Mouse (Mus musculus): ENCODE measurements at regions not wholly inside any gene's neighbourhood (a gene's known extent, or its start where the extent isn't known, plus 50 kb on each side); places are given as distances from the start of the nearest gene placed in this dataset.

DNA sequence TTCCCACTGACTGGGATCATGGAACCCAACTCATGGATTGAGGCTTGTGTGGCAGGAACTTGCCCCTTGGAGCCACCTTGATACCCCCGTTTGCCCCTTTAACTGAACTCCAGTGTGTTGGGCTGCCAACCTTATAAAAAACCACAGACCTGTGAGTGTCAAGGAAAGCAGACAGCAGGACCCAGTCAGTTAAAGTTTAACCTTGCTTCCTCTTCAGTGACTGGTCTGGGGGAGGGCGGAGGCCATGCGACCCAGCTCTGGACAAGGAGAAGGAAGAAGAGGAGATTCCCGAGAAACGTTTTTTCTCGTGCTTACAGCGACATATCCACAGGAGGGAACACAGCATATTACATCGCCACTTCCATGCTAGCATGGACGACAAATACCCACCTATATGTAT, 281.9 kb upstream of the Zfp64 start:
- no peak for DNase-seq

GRCm38 (mm10) chr2:169234368-169235070, 279.1 kb upstream of the Zfp64 start:
- no peak for DNase-seq

DNA sequence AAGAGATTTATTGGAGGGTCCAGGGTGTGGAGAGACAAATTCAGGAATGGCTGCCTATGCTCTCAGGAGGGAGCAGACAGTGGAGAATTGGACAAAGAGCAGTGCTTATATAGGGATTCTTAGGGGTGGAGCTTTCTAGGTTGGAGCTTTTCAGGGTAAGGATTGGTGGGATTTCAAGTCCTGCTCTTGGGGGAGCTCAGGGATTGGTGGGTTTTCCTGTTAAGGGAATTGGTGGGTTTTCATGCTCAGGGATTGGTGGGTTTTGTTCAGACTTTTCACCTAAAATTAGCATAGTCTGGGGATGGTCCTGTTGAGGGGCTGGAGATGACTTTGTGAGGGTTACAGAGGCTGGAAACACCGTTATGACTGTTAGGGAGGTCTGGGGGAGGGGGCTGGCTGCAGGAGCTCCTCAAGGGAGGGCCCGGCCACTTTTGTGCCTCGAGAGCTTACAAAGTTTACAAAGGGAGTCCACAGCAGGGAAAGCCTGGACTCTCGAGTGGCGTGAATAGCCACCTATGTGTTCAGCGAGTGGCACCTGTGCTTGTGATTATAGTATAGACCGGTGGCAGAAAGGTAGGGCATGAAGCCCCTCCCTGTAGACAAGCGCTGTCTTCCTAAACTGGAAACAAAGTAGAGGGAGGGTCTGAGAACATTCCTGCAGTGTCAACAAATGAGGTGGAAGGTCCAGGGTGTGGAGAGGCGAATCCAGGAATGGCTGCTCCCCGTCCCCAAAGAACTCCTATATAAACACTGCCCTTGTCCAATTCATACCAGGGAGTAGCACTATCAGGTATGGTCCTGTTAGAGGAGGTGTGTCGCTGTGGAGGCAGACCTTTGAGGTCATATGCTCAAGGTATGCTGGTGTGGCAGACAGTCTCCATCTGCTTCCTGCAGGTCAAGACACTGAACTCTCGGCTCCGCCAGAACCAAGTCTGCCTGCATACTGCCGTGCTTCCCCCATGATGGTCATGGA, 278.1 kb upstream of the Zfp64 start:
- DNase-seq, result no peak

DNA sequence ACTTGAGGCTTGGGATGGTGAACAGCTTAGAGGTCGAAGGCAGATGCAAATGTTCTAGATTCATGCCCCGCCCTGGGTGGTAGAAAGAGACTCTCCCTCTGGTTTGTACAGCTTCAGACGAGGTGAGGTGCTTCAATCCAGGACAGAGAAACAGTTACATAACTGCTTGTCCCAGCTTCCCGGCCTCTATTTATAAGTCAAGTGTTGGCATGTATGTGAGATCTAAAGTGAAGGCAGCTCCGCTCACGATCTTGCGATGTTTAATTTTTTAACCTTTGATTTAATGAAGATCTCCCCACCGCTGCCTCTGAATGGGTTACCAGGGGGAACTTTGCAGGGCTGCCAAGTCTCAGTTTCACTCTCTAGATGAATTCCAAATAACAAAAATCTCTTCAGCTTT, 266.9 kb upstream of the Zfp64 start:
- no peak for DNase-seq

GRCm38 (mm10) chr2:169221141-169221540, 265.8 kb upstream of the Zfp64 start:
- DNase-seq, result no peak

DNA sequence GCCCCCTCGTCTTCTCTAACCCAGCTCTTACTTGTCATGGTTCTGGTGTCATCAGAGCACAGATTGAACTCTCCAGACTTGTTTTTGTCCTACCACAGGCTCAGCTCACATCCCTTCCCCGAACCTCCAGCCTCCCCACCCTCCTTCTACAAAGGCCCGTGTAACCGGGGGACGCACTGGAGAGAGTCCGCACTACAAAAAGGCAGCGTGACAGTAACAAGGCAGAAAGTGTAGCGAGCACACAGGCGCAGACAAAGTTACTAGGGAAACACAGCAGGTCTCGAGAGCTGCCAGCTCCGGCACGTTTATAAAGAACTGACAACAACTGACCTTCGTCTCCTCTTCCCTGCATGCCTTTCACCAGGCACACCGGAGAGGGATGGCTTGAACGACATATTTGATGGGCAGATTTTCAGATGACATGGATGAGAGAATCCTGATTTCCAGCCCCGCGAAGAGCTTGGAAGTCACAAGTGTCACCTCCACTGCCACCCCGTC, 260.2 kb upstream of the Zfp64 start:
- no peak for DNase-seq

GRCm38 (mm10) chr2:169214396-169214795, 259.0 kb upstream of the Zfp64 start:
- peak in 1 of 2 experiments; percentile 33 for DNase-seq

DNA sequence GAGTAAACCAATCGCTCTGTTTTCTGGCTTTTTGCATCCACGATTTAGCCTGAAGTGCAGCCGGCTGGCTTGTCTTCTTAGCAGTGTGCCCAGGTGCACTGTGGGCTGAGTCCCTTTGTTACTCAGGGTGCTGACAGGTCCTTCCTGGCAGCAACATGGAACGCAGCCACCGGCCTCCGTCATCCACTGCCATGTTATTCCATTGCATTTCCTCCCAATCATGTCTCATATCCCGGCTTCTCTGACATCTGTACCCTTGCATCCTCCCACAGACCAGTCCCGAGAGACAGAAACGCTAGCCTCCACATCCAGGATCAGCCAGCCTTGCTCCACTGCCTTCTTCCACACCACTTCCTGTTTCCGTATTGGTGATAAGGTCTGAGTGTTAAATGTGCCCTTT, 257.9 kb upstream of the Zfp64 start:
- DNase-seq, result peak; percentile 48 to 60

GRCm38 (mm10) chr2:169212676-169213257, 257.4 kb upstream of the Zfp64 start:
- DNase-seq, result no peak

DNA sequence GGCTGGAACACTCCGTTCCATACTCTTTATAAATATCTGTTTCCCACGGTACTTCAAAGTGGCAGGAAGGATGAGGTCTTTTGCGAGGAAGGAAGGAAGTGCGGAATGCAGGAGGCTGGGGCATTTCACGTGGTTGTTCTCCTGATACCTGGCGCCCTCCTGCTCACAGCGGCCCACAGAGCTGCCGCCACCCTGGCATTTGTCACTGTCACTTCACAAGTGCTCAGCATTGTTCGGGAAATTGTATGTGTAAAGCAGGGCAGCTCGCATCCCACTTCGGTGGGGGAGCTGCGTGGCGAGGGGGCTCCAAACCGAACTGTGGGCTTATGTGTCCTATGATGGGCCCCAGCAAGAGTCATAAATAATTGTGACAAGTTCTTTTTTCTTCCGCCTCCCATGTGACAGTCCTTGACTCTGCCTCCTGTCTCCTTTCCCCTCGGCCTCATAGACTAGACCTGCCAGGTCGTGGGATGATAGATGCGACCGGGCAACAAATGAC, 248.9 kb upstream of the Zfp64 start:
- peak; percentile 19 to 30 for DNase-seq

DNA sequence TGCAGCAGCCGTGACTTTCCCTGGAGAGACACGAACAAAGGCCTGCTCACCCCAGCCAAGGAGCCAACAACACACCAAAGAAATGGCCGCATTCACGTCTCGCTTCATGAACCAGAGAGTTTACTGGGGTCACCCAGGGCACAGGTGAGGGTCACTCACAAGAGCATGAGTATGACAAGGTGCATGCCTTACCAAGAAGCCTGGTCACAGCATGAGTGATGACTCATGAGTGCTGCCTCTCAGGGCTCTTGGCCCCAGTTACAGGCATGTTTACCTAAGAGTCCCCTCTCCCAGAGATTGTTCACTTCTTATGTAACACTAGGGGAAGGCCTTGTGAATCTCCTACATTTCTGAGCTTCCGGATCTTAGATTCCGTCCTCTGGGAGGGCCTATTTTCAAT, 236.6 kb upstream of the Zfp64 start:
- DNase-seq, result no peak

GRCm38 (mm10) chr2:169191465-169191864, 236.1 kb upstream of the Zfp64 start:
- no peak for DNase-seq

- DNase-seq, result no peak
Measured at GRCm38 (mm10) chr2:169177565-169177964, 222.2 kb upstream of the Zfp64 start.

GRCm38 (mm10) chr2:169168795-169169194, 213.4 kb upstream of the Zfp64 start:
- no peak for DNase-seq

DNA sequence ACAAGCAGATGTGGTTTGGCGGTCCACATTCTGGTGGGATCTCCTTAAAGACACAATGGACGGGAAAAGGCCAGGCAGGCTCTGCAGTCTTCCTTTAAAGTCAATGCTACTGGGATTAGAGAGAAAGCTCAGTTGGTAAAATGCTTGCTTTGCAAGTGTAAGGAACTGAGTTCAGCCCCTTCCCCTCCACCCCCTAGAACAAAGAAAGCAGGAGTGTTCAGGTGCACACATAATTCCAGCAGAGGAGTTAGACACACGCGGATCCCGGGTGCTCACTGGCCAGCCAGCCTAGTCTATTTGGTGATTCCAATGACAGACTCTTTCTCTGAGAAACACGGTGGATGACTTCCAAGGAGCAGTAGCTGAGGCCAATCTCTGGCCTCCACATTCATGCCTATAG, 213.0 kb upstream of the Zfp64 start:
- no peak for DNase-seq

DNA sequence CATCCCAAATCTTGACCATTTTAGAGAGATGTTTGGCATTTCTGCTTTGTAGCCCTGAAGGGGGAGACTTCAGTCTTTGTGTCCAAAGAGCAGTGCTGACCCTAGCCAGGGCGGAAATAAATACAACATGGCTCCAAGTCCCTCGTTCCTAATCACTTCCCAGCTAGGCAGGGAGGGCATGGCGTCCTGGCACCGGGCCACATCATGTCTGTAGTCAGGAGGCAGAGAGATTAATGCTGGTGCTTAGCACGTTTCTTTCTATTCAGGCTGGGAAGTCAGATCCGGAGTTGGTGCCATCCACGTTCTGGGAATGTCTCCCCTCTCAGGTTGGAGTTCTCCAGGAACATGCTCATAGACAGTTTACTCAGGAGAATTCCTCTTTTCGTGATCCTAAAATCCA, 206.3 kb upstream of the Zfp64 start:
- DNase-seq, result peak; percentile 11

- DNase-seq, result no peak
Measured at GRCm38 (mm10) chr2:169158760-169159159, 203.4 kb upstream of the Zfp64 start.

DNA sequence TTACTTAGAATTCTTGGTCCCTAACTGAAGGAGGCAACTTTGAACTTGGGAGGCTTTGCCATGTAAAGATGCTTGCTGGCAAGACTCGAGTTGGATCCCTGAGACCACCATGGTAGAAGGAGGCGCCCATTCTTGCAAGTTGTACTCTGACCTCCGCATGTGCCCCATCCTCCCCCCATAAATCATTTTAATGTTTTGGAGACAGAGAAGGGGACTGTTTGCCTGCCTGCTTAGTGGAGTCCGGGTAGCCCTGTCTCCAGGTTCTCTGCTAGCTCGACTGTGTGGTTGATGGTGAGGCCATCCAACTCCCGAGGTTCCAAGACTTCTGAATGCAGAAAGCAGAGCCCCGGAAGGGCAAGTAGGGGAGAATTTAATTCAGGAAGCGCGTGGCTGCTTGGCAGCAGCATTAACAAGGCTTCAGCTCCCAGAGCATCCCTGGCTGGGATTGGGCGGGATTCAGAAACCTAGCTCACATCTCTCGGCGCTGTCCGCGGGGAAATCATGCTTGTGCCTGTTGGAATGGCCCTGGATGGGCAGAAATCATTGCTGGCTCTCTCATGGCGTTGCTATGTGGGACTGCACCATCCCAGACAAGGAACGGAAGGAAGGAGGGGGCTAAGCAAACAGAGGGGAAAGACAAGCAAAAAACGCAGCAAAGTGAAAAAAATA, 202.8 kb upstream of the Zfp64 start:
- DNase-seq, result peak; percentile 7 to 13

- DNase-seq, result no peak
Measured at GRCm38 (mm10) chr2:169156908-169157307, 201.5 kb upstream of the Zfp64 start.

DNA sequence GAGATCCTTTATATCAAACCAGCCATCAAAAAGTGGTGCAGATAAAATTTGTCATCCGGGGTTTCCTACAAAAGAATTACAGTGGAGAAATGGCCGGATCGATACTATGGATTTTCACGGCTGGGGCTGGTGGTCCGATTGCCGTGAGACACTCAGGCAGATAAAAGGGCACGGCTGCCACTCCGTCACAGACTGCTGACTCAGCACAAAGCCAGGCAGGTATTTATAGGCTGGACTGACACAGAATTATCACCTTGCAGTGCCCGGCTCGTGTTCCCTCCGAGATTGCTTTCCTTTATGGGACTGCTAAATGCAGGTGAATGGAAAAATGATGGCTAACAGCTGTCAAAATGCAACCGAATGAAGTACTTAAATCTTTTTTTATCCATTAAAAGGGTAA, 199.5 kb upstream of the Zfp64 start:
- no peak for DNase-seq

GRCm38 (mm10) chr2:169147655-169148054, 192.3 kb upstream of the Zfp64 start:
- DNase-seq, result no peak

DNA sequence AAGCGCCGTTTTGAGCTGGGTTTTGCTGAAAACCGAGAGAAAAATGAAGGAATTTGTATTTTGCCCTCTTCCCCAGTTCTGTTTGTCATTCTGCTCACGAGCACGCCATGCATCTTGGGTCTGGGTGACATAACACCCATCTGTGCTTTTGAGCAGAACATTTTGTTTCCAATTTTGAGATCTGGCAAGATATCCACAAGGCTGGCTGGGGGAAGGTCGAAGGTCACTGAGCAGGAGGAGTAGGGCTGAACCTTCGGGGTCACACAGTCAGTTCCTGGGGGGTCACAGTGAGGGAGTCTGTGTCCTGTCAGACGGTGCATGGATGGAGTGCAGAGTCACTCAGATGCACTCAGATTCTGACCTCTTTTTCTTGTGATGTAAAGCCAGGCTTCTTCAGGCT, 186.8 kb upstream of the Zfp64 start:
- no peak for DNase-seq

Data from adrenal gland, postnatal 36 days (tissue).